Mouse (Mus musculus): Measurements from ENCODE around the gene Hsd3b1. TPM values are rescaled to one million over a fixed set of nuclear protein-coding genes. Genes with fewer than 3 reads are reported as not detected.
A peak's percentile ranks its signal among the peaks of the same experiment; 100 is the strongest.

Hsd3b1 gene
- 0.22 TPM in 1 of 2 replicates, not detected in the other for polyA plus RNA-seq (2016; fragmentation: Nextera tagmentation; extraction: Ambion mirVana)

GRCm38 (mm10) chr3:98859576-98859975, at the start of gene Hsd3b1:
Gene Hsd3b1, minus strand, starts transcription at chr3:98859794.
- Histone ChIP-seq H3K4me1 (no peaks in the 10 kb centered on the region), H3K36me3 (replicated peaks) (no peaks in the 10 kb centered on the region), H3K4me3 (no peak within 1 kb of the TSS), H3K27ac (replicated peaks) (no peak within 1 kb of the TSS), H3K9me3 (no peaks in the 10 kb centered on the region), H3K27me3 (replicated peaks; ENCODE audit: low read depth, poor library complexity, severe bottlenecking) (no peaks in the 10 kb centered on the region)
- DNase-seq (ENCODE audit: low spot score): no peak
- 82% methylated on average over 3 of the region's 3 CpGs for whole genome bisulfite sequencing

- Histone ChIP-seq H3K9me3 (no peaks in the 10 kb centered on the region), H3K4me1 (no peaks in the 10 kb centered on the region), H3K27me3 (replicated peaks; ENCODE audit: low read depth, poor library complexity, severe bottlenecking) (no peaks in the 10 kb centered on the region), H3K36me3 (replicated peaks) (no peaks in the 10 kb centered on the region), H3K27ac (replicated peaks) (no peak overlapping the region), H3K4me3 (no peak overlapping the region)
- 93% methylated on average over 2 of the region's 2 CpGs for WGBS
- no peak for DNase-seq (ENCODE audit: low spot score)
Observed at GRCm38 (mm10) chr3:98897606-98898005, 38.0 kb upstream of the Hsd3b1 start.

- no peaks in the 10 kb centered on the region for H3K36me3 ChIP-seq (replicated peaks)
- WGBS: 43% methylated on average over 10 of the region's 10 CpGs
- no peaks in the 10 kb centered on the region for H3K4me1 ChIP-seq
- H3K27me3 ChIP-seq (replicated peaks; ENCODE audit: low read depth, poor library complexity, severe bottlenecking): no peaks in the 10 kb centered on the region
- H3K4me3 ChIP-seq: no peak overlapping the region
- H3K9me3 ChIP-seq: no peaks in the 10 kb centered on the region
- no peak overlapping the region for H3K27ac ChIP-seq (replicated peaks)
- DNase-seq (ENCODE audit: low spot score): peak; percentile 21
Observed at GRCm38 (mm10) chr3:98895071-98895601, 35.5 kb upstream of the Hsd3b1 start.

GRCm38 (mm10) chr3:98893057-98893772, 33.6 kb upstream of the Hsd3b1 start, which contains the start of gene Hao2:
Gene Hao2, minus strand, starts transcription at chr3:98893239.
- Histone ChIP-seq H3K4me1 (no peaks in the 10 kb centered on the region), H3K27me3 (replicated peaks; ENCODE audit: low read depth, poor library complexity, severe bottlenecking) (no peaks in the 10 kb centered on the region), H3K4me3 (no peak within 1 kb of the TSS), H3K27ac (replicated peaks) (no peak within 1 kb of the TSS), H3K36me3 (replicated peaks) (no peaks in the 10 kb centered on the region), H3K9me3 (no peaks in the 10 kb centered on the region)
- no peak for DNase-seq (ENCODE audit: low spot score)
- 85% methylated on average over 3 of the region's 3 CpGs for WGBS

GRCm38 (mm10) chr3:98890430-98890829, 30.8 kb upstream of the Hsd3b1 start:
- no peaks in the 10 kb centered on the region for H3K36me3 ChIP-seq (replicated peaks)
- 84% methylated on average over 4 of the region's 4 CpGs for WGBS
- no peak for DNase-seq (ENCODE audit: low spot score)
- no peak overlapping the region for H3K27ac ChIP-seq (replicated peaks)
- no peaks in the 10 kb centered on the region for H3K9me3 ChIP-seq
- no peaks in the 10 kb centered on the region for H3K27me3 ChIP-seq (replicated peaks; ENCODE audit: low read depth, poor library complexity, severe bottlenecking)
- no peaks in the 10 kb centered on the region for H3K4me1 ChIP-seq
- H3K4me3 ChIP-seq: no peak overlapping the region

GRCm38 (mm10) chr3:98888206-98888605, 28.6 kb upstream of the Hsd3b1 start:
- no peaks in the 10 kb centered on the region for H3K27me3 ChIP-seq (replicated peaks; ENCODE audit: low read depth, poor library complexity, severe bottlenecking)
- H3K36me3 ChIP-seq (replicated peaks): no peaks in the 10 kb centered on the region
- no peak overlapping the region for H3K27ac ChIP-seq (replicated peaks)
- 78% methylated on average over 2 of the region's 2 CpGs for WGBS
- H3K4me3 ChIP-seq: no peak overlapping the region
- H3K4me1 ChIP-seq: no peaks in the 10 kb centered on the region
- no peak for DNase-seq (ENCODE audit: low spot score)
- no peaks in the 10 kb centered on the region for H3K9me3 ChIP-seq

- Histone ChIP-seq H3K36me3 (replicated peaks) (no peaks in the 10 kb centered on the region), H3K4me3 (no peak overlapping the region), H3K27me3 (replicated peaks; ENCODE audit: low read depth, poor library complexity, severe bottlenecking) (no peaks in the 10 kb centered on the region), H3K4me1 (no peaks in the 10 kb centered on the region), H3K9me3 (no peaks in the 10 kb centered on the region), H3K27ac (replicated peaks) (no peak overlapping the region)
- DNase-seq (ENCODE audit: low spot score): no peak
- WGBS: 90% methylated on average over 2 of the region's 2 CpGs
Observed at GRCm38 (mm10) chr3:98880831-98881230, 21.2 kb upstream of the Hsd3b1 start.

GRCm38 (mm10) chr3:98880216-98880615, 20.6 kb upstream of the Hsd3b1 start:
- no peak for DNase-seq (ENCODE audit: low spot score)
- H3K27ac ChIP-seq (replicated peaks): no peak overlapping the region
- H3K4me1 ChIP-seq: no peaks in the 10 kb centered on the region
- H3K27me3 ChIP-seq (replicated peaks; ENCODE audit: low read depth, poor library complexity, severe bottlenecking): no peaks in the 10 kb centered on the region
- WGBS: 74% methylated on average over 6 of the region's 6 CpGs
- no peak overlapping the region for H3K4me3 ChIP-seq
- no peaks in the 10 kb centered on the region for H3K9me3 ChIP-seq
- no peaks in the 10 kb centered on the region for H3K36me3 ChIP-seq (replicated peaks)

GRCm38 (mm10) chr3:98868219-98868618, 8.6 kb upstream of the Hsd3b1 start:
- WGBS: 89% methylated on average over 2 of the region's 2 CpGs
- no peak overlapping the region for H3K4me3 ChIP-seq
- no peaks in the 10 kb centered on the region for H3K9me3 ChIP-seq
- H3K27ac ChIP-seq (replicated peaks): no peak overlapping the region
- no peaks in the 10 kb centered on the region for H3K27me3 ChIP-seq (replicated peaks; ENCODE audit: low read depth, poor library complexity, severe bottlenecking)
- H3K36me3 ChIP-seq (replicated peaks): no peaks in the 10 kb centered on the region
- no peaks in the 10 kb centered on the region for H3K4me1 ChIP-seq
- no peak for DNase-seq (ENCODE audit: low spot score)

GRCm38 (mm10) chr3:98862800-98863199, 3.2 kb upstream of the Hsd3b1 start:
- Histone ChIP-seq H3K36me3 (replicated peaks) (no peaks in the 10 kb centered on the region), H3K4me3 (no peak overlapping the region), H3K27ac (replicated peaks) (no peak overlapping the region), H3K27me3 (replicated peaks; ENCODE audit: low read depth, poor library complexity, severe bottlenecking) (no peaks in the 10 kb centered on the region), H3K9me3 (no peaks in the 10 kb centered on the region), H3K4me1 (no peaks in the 10 kb centered on the region)
- WGBS: 94% methylated on average over 1 of the region's 1 CpGs
- no peak for DNase-seq (ENCODE audit: low spot score)

- WGBS: 89% methylated on average over 2 of the region's 2 CpGs
Observed at GRCm38 (mm10) chr3:98858051-98858450, 1.5 kb downstream of the Hsd3b1 start.

GRCm38 (mm10) chr3:98856892-98857291, 2.7 kb downstream of the Hsd3b1 start:
- Histone ChIP-seq H3K4me1 (no peaks in the 10 kb centered on the region), H3K4me3 (no peak overlapping the region), H3K36me3 (replicated peaks) (no peaks in the 10 kb centered on the region), H3K27ac (replicated peaks) (no peak overlapping the region), H3K9me3 (no peaks in the 10 kb centered on the region), H3K27me3 (replicated peaks; ENCODE audit: low read depth, poor library complexity, severe bottlenecking) (no peaks in the 10 kb centered on the region)
- DNase-seq (ENCODE audit: low spot score): no peak
- WGBS: 44% methylated on average over 1 of the region's 1 CpGs

More at GRCm38 (mm10) chr3:98858051-98858450, 1.5 kb downstream of the Hsd3b1 start:
- Histone ChIP-seq H3K4me3 (no peak overlapping the region), H3K9me3 (no peaks in the 10 kb centered on the region), H3K27ac (replicated peaks) (no peak overlapping the region), H3K4me1 (no peaks in the 10 kb centered on the region), H3K27me3 (replicated peaks; ENCODE audit: low read depth, poor library complexity, severe bottlenecking) (no peaks in the 10 kb centered on the region), H3K36me3 (replicated peaks) (no peaks in the 10 kb centered on the region)
- no peak for DNase-seq (ENCODE audit: low spot score)

GRCm38 (mm10) chr3:98855160-98855559, 4.4 kb downstream of the Hsd3b1 start:
- no peaks in the 10 kb centered on the region for H3K36me3 ChIP-seq (replicated peaks)
- 90% methylated on average over 3 of the region's 3 CpGs for whole genome bisulfite sequencing
- no peaks in the 10 kb centered on the region for H3K9me3 ChIP-seq
- H3K27ac ChIP-seq (replicated peaks): no peak overlapping the region
- H3K27me3 ChIP-seq (replicated peaks; ENCODE audit: low read depth, poor library complexity, severe bottlenecking): no peaks in the 10 kb centered on the region
- no peak for DNase-seq (ENCODE audit: low spot score)
- H3K4me1 ChIP-seq: no peaks in the 10 kb centered on the region
- no peak overlapping the region for H3K4me3 ChIP-seq
